Mouse (Mus musculus): ENCODE measurements around the gene Ift122. TPM values are rescaled to one million over a fixed set of nuclear protein-coding genes. Genes with fewer than 3 reads are reported as not detected.

Ift122 gene
- total and polyA plus RNA-seq, 3 experiments, result 3.3 to 8.0 TPM; not detected in 1

DNA sequence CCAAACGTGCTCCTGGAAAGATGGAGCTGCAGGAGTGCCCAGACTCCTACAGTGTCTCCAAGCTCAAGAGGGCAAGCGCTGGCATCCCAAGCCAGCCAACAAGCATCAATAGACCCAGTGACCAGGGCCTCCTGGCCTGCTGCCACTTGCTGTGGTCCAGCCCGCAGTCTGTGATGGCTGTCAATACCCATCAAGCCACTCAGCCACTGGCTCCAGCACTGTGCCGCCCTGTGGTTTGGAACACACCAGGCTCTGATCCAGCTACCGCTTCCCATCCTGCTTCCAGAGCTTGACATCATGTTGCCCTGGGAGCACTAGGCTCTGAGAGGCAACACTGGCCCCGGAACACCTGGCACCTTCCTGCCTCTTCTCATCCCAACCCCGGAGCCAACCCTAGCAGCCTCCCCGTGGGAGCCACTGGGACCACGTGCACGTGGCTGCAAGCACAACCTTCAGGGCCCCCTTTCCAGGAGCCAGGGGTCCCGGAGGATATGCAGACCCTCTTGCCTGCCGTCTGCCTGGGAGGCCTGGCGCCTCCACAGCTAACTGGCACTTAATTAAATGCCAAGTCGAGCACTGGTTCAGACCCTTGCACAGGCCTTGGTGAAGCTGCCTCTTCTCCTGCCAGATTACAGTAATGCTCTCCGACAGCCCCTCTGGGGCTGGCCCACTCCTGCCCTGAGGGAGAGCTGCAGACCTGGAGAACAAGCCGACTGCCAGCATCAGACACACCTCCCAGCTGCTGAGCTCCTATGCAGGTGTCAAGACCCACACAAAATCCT is 120.8 kb downstream of the Ift122 start:
- no peak for DNase-seq (ENCODE audit: low read depth, low spot score)
- Histone ChIP-seq H3K4me1 (ENCODE audit: control insufficient read depth in 1 of 2, insufficient read depth in 2 of 2, low read length in 2 of 2) (no peaks in the 10 kb centered on the region), H3K9me3 (replicated peaks; ENCODE audit: insufficient read depth, low read length) (no peaks in the 10 kb centered on the region), H3K27me3 (ENCODE audit: control insufficient read depth in 1 of 2, insufficient read depth in 2 of 2, low read length in 2 of 2) (no peaks in the 10 kb centered on the region), H3K4me3 (ENCODE audit: control insufficient read depth in 1 of 2, insufficient read depth in 1 of 2, low read depth in 2 of 2, low read length in 2 of 2) (no peak overlapping the region), H3K36me3 (ENCODE audit: control insufficient read depth in 1 of 2, insufficient read depth in 2 of 2, low read length in 2 of 2) (no peaks in the 10 kb centered on the region), H3K79me2 (ENCODE audit: control insufficient read depth, insufficient read depth, low read length, poor library complexity) (no peaks in the 10 kb centered on the region), H3K27ac (ENCODE audit: control insufficient read depth, low read depth, low read length) (no peak overlapping the region), H3K9ac (ENCODE audit: control insufficient read depth, low read depth, low read length, poor library complexity, severe bottlenecking) (no peak overlapping the region)
- TF ChIP-seq GATA1 (IDR thresholded peaks at IDR 0.05; ENCODE audit: low read depth, low read length) (no peak), CHD1 (IDR thresholded peaks at IDR 0.05; ENCODE audit: low read depth, low read length) (no peak), ZMIZ1 (IDR thresholded peaks at IDR 0.05; ENCODE audit: low read depth, low read length) (no peak), ZC3H11A (IDR thresholded peaks at IDR 0.05; ENCODE audit: low read depth, low read length) (no peak), ZKSCAN1 (IDR thresholded peaks at IDR 0.05; ENCODE audit: low read depth, low read length) (no peak), BHLHE40 (IDR thresholded peaks at IDR 0.05; ENCODE audit: borderline replicate concordance, low read depth, low read length) (no peak), TBP (IDR thresholded peaks at IDR 0.05; ENCODE audit: low read depth, low read length) (no peak), GABPA (IDR thresholded peaks at IDR 0.05; ENCODE audit: low read depth, low read length) (no peak), SMC3 (IDR thresholded peaks at IDR 0.05; ENCODE audit: low read depth, low read length) (no peak), MEF2A (IDR thresholded peaks at IDR 0.05; ENCODE audit: extremely low read depth, insufficient replicate concordance, low read depth, low read length, poor library complexity, severe bottlenecking) (no peak), USF1 (IDR thresholded peaks at IDR 0.05; ENCODE audit: low read depth, low read length) (no peak), RCOR1 (IDR thresholded peaks at IDR 0.05; ENCODE audit: low read depth, low read length) (no peak), MYB (IDR thresholded peaks at IDR 0.05; ENCODE audit: low read depth, low read length) (no peak), POLR2AphosphoS5 (IDR thresholded peaks at IDR 0.05; ENCODE audit: borderline replicate concordance, low read depth, low read length) (no peak)

DNA sequence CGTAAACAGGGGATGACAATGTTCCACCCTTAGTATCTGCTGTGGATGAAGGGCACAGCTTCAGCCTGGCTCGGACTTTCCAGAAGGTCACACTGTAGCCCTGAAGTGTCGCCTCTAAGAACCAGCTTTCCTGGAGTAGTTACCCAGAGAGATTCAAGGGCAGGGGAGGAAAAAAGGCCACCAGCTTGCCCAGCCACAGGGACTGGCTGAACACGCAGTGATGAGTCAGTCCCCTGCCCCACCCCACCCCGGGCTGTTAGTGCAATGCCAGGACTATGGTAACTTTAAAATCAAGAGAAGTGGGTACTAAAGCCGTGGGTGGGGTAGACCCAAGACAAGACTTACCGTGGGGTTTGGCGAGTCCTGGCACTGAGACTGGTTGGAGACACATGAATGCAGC is 122.3 kb downstream of the Ift122 start:
- no peak overlapping the region for H3K27ac ChIP-seq (ENCODE audit: control insufficient read depth, low read depth, low read length)
- H3K4me1 ChIP-seq (ENCODE audit: control insufficient read depth in 1 of 2, insufficient read depth in 2 of 2, low read length in 2 of 2), result no peaks in the 10 kb centered on the region
- no peaks in the 10 kb centered on the region for H3K36me3 ChIP-seq (ENCODE audit: control insufficient read depth in 1 of 2, insufficient read depth in 2 of 2, low read length in 2 of 2)
- H3K4me3 ChIP-seq (ENCODE audit: control insufficient read depth in 1 of 2, insufficient read depth in 1 of 2, low read depth in 2 of 2, low read length in 2 of 2), result no peak overlapping the region
- no peak for TF ChIP-seq POLR2A (IDR thresholded peaks at IDR 0.05; ENCODE audit: control insufficient read depth in 1 of 2, insufficient read depth in 1 of 2, low read depth in 1 of 2, low read length in 2 of 2, poor library complexity in 1 of 2)
- no peak for TF ChIP-seq CHD2 (IDR thresholded peaks at IDR 0.05; ENCODE audit: low read length)
- TF ChIP-seq POLR2AphosphoS2 (IDR thresholded peaks at IDR 0.05; ENCODE audit: low read length), result no peak
- no peak for TF ChIP-seq MAZ (IDR thresholded peaks at IDR 0.05; ENCODE audit: low read depth, low read length)
- TF ChIP-seq ZC3H11A (IDR thresholded peaks at IDR 0.05; ENCODE audit: low read depth, low read length), result no peak
- no peak for TF ChIP-seq KAT2A (conservative IDR thresholded peaks at IDR 0.05; ENCODE audit: low read depth, low read length)
- TF ChIP-seq NELFE (IDR thresholded peaks at IDR 0.05; ENCODE audit: low read depth, low read length), result no peak
- TF ChIP-seq SIN3A (IDR thresholded peaks at IDR 0.05; ENCODE audit: low read length), result no peak
- no peak for TF ChIP-seq BHLHE40 (IDR thresholded peaks at IDR 0.05; ENCODE audit: borderline replicate concordance, low read depth, low read length)
- H3K9ac ChIP-seq (ENCODE audit: control insufficient read depth, low read depth, low read length, poor library complexity, severe bottlenecking), result no peak overlapping the region
- DNase-seq (ENCODE audit: low read depth, low spot score), result no peak
- H3K27me3 ChIP-seq (ENCODE audit: control insufficient read depth in 1 of 2, insufficient read depth in 2 of 2, low read length in 2 of 2), result no peaks in the 10 kb centered on the region
- no peaks in the 10 kb centered on the region for H3K79me2 ChIP-seq (ENCODE audit: control insufficient read depth, insufficient read depth, low read length, poor library complexity)
- no peaks in the 10 kb centered on the region for H3K9me3 ChIP-seq (replicated peaks; ENCODE audit: insufficient read depth, low read length)

Other genes with a start within 250 kb of the Ift122 start
- 79.3 and 79.7 TPM in 2 replicates for gene Raf1, start 176.8 kb upstream of the Ift122 start, total RNA-seq (2012; rRNA removed)
- gene Raf1, start 176.8 kb upstream of the Ift122 start, polyA plus RNA-seq (2012; ENCODE audit: insufficient read depth in 1 of 2, insufficient read length in 2 of 2, low read depth in 1 of 2, low replicate concordance in 2 of 2, missing spikeins in 1 of 2), result 10 to 100 TPM in 1 of 2 experiments, not detected in 1; 80.7 TPM
- gene Tmem40, start 91.1 kb upstream of the Ift122 start, total RNA-seq (2012; rRNA removed), result 10.9 and 13.8 TPM in 2 replicates
- gene Tmem40, start 91.1 kb upstream of the Ift122 start, polyA plus RNA-seq (2012; ENCODE audit: insufficient read depth in 1 of 2, insufficient read length in 2 of 2, low read depth in 1 of 2, low replicate concordance in 2 of 2, missing spikeins in 1 of 2), result 10 to 100 TPM in 1 of 2 experiments, not detected in 1; 16.4 TPM
- gene Cand2, start 78.9 kb upstream of the Ift122 start, total RNA-seq (2012; rRNA removed), result 1.8 and 2.4 TPM in 2 replicates
- gene Cand2, start 78.9 kb upstream of the Ift122 start, polyA plus RNA-seq (2012; ENCODE audit: insufficient read depth in 1 of 2, insufficient read length in 2 of 2, low read depth in 1 of 2, low replicate concordance in 2 of 2, missing spikeins in 1 of 2), result 1 to 10 TPM in 1 of 2 experiments, not detected in 1; 6.6 TPM
- 4,686 and 5,400 TPM in 2 replicates for gene Rpl32, start 44.7 kb upstream of the Ift122 start, total RNA-seq (2012; rRNA removed)
- gene Rpl32, start 44.7 kb upstream of the Ift122 start, polyA plus RNA-seq (2012; ENCODE audit: insufficient read depth in 1 of 2, insufficient read length in 2 of 2, low read depth in 1 of 2, low replicate concordance in 2 of 2, missing spikeins in 1 of 2), result 1,000 to 10,000 TPM in 1 of 2 experiments, not detected in 1; 4,514 TPM
- gene Efcab12, start 15.1 kb upstream of the Ift122 start, total RNA-seq (2012; rRNA removed), result not detected in 2 replicates
- gene Efcab12, start 15.1 kb upstream of the Ift122 start, polyA plus RNA-seq (2012; ENCODE audit: insufficient read depth in 1 of 2, insufficient read length in 2 of 2, low read depth in 1 of 2, low replicate concordance in 2 of 2, missing spikeins in 1 of 2), result under 1 TPM in 1 of 2 experiments, not detected in 1; 0.11 TPM
- 5.6 and 6.4 TPM in 2 replicates for gene Mbd4, start 99 bp upstream of the Ift122 start, total RNA-seq (2012; rRNA removed)
- 10 to 100 TPM in 1 of 2 experiments, not detected in 1; 10.1 TPM for gene Mbd4, start 99 bp upstream of the Ift122 start, polyA plus RNA-seq (2012; ENCODE audit: insufficient read depth in 1 of 2, insufficient read length in 2 of 2, low read depth in 1 of 2, low replicate concordance in 2 of 2, missing spikeins in 1 of 2)
- not detected in 2 replicates for gene Rho, start 78.3 kb downstream of the Ift122 start, total RNA-seq (2012; rRNA removed)
- gene Rho, start 78.3 kb downstream of the Ift122 start, polyA plus RNA-seq (2012; ENCODE audit: insufficient read depth in 1 of 2, insufficient read length in 2 of 2, low read depth in 1 of 2, low replicate concordance in 2 of 2, missing spikeins in 1 of 2), result under 1 TPM in 1 of 2 experiments, not detected in 1; 0.11 TPM
- not detected in 2 replicates for gene H1foo, start 91.5 kb downstream of the Ift122 start, total RNA-seq (2012; rRNA removed)
- not detected for gene H1foo, start 91.5 kb downstream of the Ift122 start, polyA plus RNA-seq (2012; ENCODE audit: insufficient read depth in 1 of 2, insufficient read length in 2 of 2, low read depth in 1 of 2, low replicate concordance in 2 of 2, missing spikeins in 1 of 2)
- gene Plxnd1, start 141.5 kb downstream of the Ift122 start, total RNA-seq (2012; rRNA removed), result 4.8 and 6.6 TPM in 2 replicates
- 10 to 100 TPM in 1 of 2 experiments, not detected in 1; 19.2 TPM for gene Plxnd1, start 141.5 kb downstream of the Ift122 start, polyA plus RNA-seq (2012; ENCODE audit: insufficient read depth in 1 of 2, insufficient read length in 2 of 2, low read depth in 1 of 2, low replicate concordance in 2 of 2, missing spikeins in 1 of 2)